Mouse (Mus musculus) hindbrain, embryonic 11.5 days (tissue): ENCODE measurements around the gene Clec16a. TPM values are rescaled to one million over a fixed set of nuclear protein-coding genes. Genes with fewer than 3 reads are reported as not detected.

Experiments
- ATAC-seq: fragments of 200-750 bp; cut with Nextera tagmentation; 2 replicates; pipeline ENCODE4 v1.8.0; 2017; ENCODE audit warnings: mild to moderate bottlenecking, moderate TSS enrichment, moderate library complexity; ENCODE audit not compliant: low FRiP score
- DNase-seq: peaks from one replicate; pipeline ENCODE4 v3.0.0-alpha.2; 2015; ENCODE audit warnings: low spot score
- H3K27ac ChIP-seq: fragments of 300-500 bp; sonication (generic); 2 replicates; pipeline ENCODE4 v1.5.1; 2014; ENCODE audit warnings: mild to moderate bottlenecking, low read depth, low read length
- H3K27me3 ChIP-seq: fragments of 300-500 bp; sonication (generic); 2 replicates; pipeline ENCODE4 v1.6.1; 2014; ENCODE audit warnings: mild to moderate bottlenecking, low read length, moderate library complexity, mixed read lengths; ENCODE audit not compliant: control insufficient read depth, insufficient read depth
- H3K36me3 ChIP-seq: fragments of 300-500 bp; sonication (generic); 2 replicates; pipeline ENCODE4 v1.6.1; 2014; ENCODE audit warnings: mild to moderate bottlenecking, low read length, moderate library complexity, mixed read lengths; ENCODE audit not compliant: control insufficient read depth, insufficient read depth
- H3K4me1 ChIP-seq: fragments of 300-500 bp; sonication (generic); replicated peaks from 2 replicates; pipeline ENCODE4 v1.6.1; 2014; ENCODE audit warnings: low read length, mixed read lengths; ENCODE audit not compliant: control insufficient read depth, insufficient read depth
- H3K4me2 ChIP-seq: fragments of 300-500 bp; sonication (generic); replicated peaks from 2 replicates; pipeline ENCODE4 v1.6.1; 2014; ENCODE audit warnings: mild to moderate bottlenecking, low read depth, low read length
- H3K4me3 ChIP-seq: fragments of 300-500 bp; sonication (generic); 2 replicates; pipeline ENCODE4 v1.5.1; 2014; ENCODE audit warnings: low read depth, low read length
- H3K9ac ChIP-seq: fragments of 300-500 bp; sonication (generic); 2 replicates; pipeline ENCODE4 v1.6.1; 2014; ENCODE audit warnings: low read depth, low read length
- H3K9me3 ChIP-seq: fragments of 300-500 bp; sonication (generic); 2 replicates; pipeline ENCODE4 v1.6.1; 2016; ENCODE audit warnings: low read length; ENCODE audit not compliant: control insufficient read depth
- WGBS: fragments of 180-500 bp; shearing (Covaris S2); extraction: QIAGEN DNeasy Blood & Tissue Kit; methylation state at CpG from one replicate; pipeline ENCODE4 v1.1.7; 2014; 5-methylcytosine and 5-hydroxymethylcytosine counted together
- polyA plus RNA-seq: library from polyadenylated mRNA; unstranded; fragments of >200 nt; fragmentation: Nextera tagmentation; extraction: Ambion mirVana; gene quantifications from 2 replicates; pipeline ENCODE4 v1.2.1, GENCODE M21; 2014

Clec16a gene
- polyA plus RNA-seq, 1 experiment from 2014 or later, result 55.7 TPM

DNA sequence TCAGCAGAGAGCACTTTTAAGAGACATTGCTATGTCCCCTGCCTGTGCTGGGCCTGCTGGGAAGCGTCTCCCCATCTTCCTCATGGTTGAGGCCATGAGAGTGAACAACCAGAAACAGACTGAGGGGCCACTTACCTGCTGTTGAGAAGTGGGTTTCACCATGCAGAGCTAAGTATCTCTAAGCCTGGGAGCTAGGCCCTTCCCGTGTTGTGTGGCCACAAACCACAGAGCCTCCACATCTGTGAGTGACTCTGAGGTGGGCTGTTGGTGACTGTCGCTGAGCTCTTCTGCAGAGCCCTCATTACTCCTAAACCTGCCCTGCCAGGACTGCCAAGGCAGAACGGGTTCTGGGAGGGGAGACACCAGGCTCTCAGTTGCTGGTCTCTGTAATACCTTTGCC, 185.8 kb downstream of the Clec16a start:
- ATAC-seq (no peak), DNase-seq (no peak)
- Histone ChIP-seq H3K36me3 (no peaks in the 10 kb centered on the region), H3K4me2 (no peak overlapping the region), H3K9ac (no peak overlapping the region), H3K9me3 (no peaks in the 10 kb centered on the region), H3K4me1 (no peaks in the 10 kb centered on the region), H3K4me3 (no peak overlapping the region), H3K27ac (no peak overlapping the region), H3K27me3 (no peaks in the 10 kb centered on the region)
- WGBS, result 82% methylated on average over 4 of the region's 4 CpGs

DNA sequence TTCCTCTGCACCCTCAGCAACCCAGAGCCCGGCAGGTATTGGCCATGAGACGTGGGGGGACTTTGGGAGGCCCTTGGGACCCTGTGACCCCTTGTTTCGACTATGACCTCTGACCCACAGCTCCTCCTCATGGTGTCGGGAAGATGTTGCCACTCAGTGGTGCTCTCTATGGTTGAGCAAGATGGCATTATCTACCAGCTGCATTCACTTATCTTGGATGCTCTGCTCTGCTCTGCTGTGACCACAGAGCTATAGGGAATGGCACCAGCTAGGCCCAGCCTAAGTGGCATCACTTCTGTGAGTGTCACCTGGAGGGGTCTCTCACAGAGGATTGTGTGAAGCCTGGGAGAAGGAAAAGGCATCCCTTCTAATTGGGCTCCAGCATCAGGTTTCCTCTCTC, 186.6 kb downstream of the Clec16a start:
- no peak overlapping the region for H3K27ac ChIP-seq
- H3K4me3 ChIP-seq, result no peak overlapping the region
- no peak overlapping the region for H3K4me2 ChIP-seq
- H3K4me1 ChIP-seq, result no peaks in the 10 kb centered on the region
- no peaks in the 10 kb centered on the region for H3K9me3 ChIP-seq
- H3K36me3 ChIP-seq, result no peaks in the 10 kb centered on the region
- H3K9ac ChIP-seq, result no peak overlapping the region
- DNase-seq (no peak), ATAC-seq (no peak)
- WGBS, result 76% methylated on average over 4 of the region's 4 CpGs
- H3K27me3 ChIP-seq, result no peaks in the 10 kb centered on the region

DNA sequence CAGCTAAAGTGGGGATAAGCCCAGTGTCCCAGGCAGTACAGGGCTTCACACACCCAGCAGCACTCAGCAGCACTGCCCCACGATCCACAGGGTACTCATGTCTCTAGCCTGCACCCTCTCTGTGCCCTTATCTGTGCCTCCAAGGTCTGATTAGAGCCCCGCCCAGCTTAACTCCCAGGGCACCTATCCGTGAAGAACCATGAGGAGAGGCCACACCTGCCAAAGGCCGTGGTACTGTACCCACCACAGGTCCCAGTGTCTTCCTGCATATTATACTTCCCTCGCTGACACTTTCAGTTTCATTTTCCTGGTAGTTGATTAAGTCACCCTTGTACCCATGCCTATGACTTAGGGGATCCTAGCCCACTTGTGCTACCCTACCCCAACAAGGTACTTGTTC, 187.3 kb downstream of the Clec16a start:
- no peaks in the 10 kb centered on the region for H3K36me3 ChIP-seq
- no peak overlapping the region for H3K4me2 ChIP-seq
- H3K9ac ChIP-seq, result no peak overlapping the region
- H3K4me3 ChIP-seq, result no peak overlapping the region
- no peak for ATAC-seq
- no peaks in the 10 kb centered on the region for H3K9me3 ChIP-seq
- H3K4me1 ChIP-seq, result no peaks in the 10 kb centered on the region
- no peak for DNase-seq
- 82% methylated on average over 5 of the region's 5 CpGs for WGBS
- no peaks in the 10 kb centered on the region for H3K27me3 ChIP-seq
- H3K27ac ChIP-seq, result no peak overlapping the region

DNA sequence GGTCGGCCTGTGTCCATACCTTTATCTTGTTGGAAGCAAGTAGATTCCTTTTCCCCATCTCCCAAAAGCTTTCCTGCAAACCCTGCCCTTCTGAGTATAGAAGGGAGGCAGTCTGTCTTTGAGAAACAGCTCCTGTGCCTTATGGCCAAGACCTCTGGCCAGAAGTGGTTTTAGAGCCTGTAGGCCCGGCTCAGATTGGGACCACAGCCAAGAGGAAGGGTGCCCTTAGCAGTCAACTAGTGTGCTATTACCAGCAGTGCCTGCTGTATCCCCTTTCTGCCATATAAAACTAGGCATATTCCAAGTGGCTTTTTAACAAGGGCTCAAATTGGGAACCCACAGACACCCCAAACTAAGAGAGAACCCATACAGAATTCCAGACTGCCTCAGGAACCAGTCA, 190.6 kb downstream of the Clec16a start:
- DNase-seq, result no peak
- Histone ChIP-seq H3K27ac (no peak overlapping the region), H3K4me3 (no peak overlapping the region), H3K36me3 (no peaks in the 10 kb centered on the region), H3K4me1 (no peaks in the 10 kb centered on the region), H3K27me3 (no peaks in the 10 kb centered on the region), H3K9me3 (no peaks in the 10 kb centered on the region), H3K4me2 (no peak overlapping the region), H3K9ac (no peak overlapping the region)
- 84% methylated on average over 2 of the region's 2 CpGs for WGBS
- ATAC-seq, result no peak

DNA sequence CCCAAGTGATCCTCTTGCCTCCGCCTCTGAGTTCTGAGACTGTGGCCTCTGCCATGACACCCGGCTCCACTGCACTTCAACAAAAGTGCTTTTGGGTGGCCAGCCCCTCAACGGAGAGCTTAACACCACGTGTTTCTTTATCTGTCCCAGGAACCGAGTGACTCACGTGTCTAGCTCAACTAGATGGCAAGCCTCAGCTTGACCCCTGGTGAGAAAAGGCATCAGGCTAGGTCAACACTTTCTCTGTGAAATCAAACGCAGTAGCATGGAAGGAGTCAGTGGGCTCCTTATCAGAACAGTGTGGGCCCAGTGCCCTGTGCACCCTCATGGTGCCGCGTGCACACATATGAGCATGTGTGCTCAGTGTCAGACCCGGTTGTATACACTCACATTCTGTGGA, 191.2 kb downstream of the Clec16a start:
- no peaks in the 10 kb centered on the region for H3K27me3 ChIP-seq
- no peak overlapping the region for H3K9ac ChIP-seq
- H3K4me2 ChIP-seq, result no peak overlapping the region
- no peaks in the 10 kb centered on the region for H3K9me3 ChIP-seq
- ATAC-seq (no peak), DNase-seq (no peak)
- no peak overlapping the region for H3K27ac ChIP-seq
- no peak overlapping the region for H3K4me3 ChIP-seq
- no peaks in the 10 kb centered on the region for H3K36me3 ChIP-seq
- WGBS, result 77% methylated on average over 10 of the region's 10 CpGs
- no peaks in the 10 kb centered on the region for H3K4me1 ChIP-seq

DNA sequence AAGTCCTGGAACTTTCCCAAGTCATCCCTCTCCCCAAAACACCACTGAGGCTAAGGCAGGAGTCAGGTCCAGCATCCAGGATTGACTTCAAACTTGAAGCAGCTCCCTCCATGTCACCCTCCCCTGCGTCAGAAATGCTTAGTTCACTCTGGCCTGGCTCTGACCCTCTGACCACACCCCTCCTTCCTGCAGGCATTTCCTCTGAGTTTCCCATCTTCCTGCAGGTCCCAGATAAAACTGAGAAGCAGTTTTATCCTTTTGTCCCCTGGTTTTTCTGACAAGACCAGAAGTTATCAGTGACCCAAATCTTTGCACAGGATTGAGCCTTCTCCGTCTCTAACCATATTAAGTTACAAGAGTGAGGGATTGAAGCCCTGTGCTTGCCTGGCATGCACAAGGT, 192.4 kb downstream of the Clec16a start:
- Histone ChIP-seq H3K9ac (no peak overlapping the region), H3K36me3 (no peaks in the 10 kb centered on the region), H3K27me3 (no peaks in the 10 kb centered on the region), H3K27ac (no peak overlapping the region), H3K9me3 (no peaks in the 10 kb centered on the region), H3K4me2 (no peak overlapping the region), H3K4me1 (no peaks in the 10 kb centered on the region), H3K4me3 (no peak overlapping the region)
- ATAC-seq (no peak), DNase-seq (no peak)
- 55% methylated on average over 2 of the region's 2 CpGs for WGBS

DNA sequence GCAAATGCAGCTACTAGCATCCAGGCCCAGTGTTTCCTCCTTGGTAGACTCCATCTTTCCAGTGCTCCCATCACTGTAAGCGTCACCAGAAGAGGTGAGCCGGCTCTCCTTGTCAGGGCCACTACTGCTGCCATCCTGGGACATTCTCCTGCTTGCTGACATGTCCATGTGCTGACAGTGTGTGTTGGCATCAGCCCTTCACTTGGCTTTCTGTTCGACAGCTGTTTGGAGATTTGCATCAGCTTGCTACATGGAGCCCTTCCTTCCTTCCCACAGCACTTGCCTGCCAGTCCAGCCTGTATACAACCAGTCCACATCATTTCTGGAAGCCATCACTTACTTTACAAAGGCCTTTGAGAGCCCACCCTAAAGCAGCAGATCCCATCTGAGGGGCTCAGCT, 193.7 kb downstream of the Clec16a start:
- H3K9me3 ChIP-seq, result no peaks in the 10 kb centered on the region
- no peak overlapping the region for H3K27ac ChIP-seq
- no peak overlapping the region for H3K4me2 ChIP-seq
- DNase-seq (no peak), ATAC-seq (no peak)
- H3K36me3 ChIP-seq, result no peaks in the 10 kb centered on the region
- H3K9ac ChIP-seq, result no peak overlapping the region
- 84% methylated on average over 3 of the region's 3 CpGs for WGBS
- no peaks in the 10 kb centered on the region for H3K27me3 ChIP-seq
- H3K4me3 ChIP-seq, result no peak overlapping the region
- no peaks in the 10 kb centered on the region for H3K4me1 ChIP-seq

DNA sequence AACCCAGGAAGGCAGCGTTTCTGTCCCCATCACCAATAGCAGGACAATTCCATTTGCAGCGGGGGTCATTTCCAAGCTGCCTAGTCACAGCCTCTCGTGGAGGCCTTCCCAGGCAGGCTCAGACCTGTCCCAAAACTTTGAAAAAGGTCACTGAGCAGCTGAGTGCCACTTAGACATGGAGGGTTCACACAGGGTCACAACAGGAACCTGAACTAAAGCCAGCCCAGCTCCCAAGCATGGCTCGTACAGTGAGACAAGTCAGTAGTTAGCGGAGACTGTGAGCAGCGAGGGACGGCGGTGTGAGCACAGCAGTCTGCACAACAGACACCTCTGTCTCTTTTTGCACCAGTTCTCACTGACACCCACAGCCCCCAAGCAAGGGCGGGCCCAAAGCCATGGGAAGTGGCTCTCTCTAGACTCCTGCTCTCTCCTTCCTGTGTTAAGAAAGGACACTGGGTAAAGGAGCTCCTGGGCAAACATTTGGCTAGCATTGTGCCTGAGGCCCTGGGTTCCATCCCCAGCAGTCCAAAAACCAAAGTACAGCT, 194.8 kb downstream of the Clec16a start:
- H3K36me3 ChIP-seq, result no peaks in the 10 kb centered on the region
- no peaks in the 10 kb centered on the region for H3K9me3 ChIP-seq
- no peak overlapping the region for H3K4me3 ChIP-seq
- no peaks in the 10 kb centered on the region for H3K4me1 ChIP-seq
- no peaks in the 10 kb centered on the region; the same call in 1 of the 2 replicates for H3K27me3 ChIP-seq
- H3K4me2 ChIP-seq, result no peak overlapping the region
- no peak overlapping the region for H3K27ac ChIP-seq
- ATAC-seq, result no peak
- DNase-seq, result no peak
- no peak overlapping the region for H3K9ac ChIP-seq
- WGBS, result 63% methylated on average over 9 of the region's 9 CpGs

DNA sequence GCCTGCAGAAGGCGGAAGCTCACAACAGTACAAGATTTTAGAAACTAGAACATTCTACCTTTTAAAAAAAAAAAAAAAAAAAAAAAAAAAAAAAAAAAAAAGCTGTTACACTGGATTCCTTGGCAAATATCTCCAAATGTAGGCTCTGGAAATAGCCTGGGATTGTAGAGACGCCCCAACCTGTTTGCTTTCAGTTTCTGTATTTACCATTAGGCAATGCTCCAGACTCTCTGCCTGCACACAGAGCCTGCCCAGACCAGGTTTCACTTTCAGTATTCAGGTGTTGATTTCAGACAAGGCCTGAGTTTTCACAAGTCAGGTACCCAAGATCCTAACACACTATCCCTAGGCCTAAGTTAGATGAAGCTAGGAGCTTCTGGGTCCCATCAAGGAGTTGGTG, 195.9 kb downstream of the Clec16a start:
- Histone ChIP-seq H3K9me3 (no peaks in the 10 kb centered on the region), H3K4me1 (no peaks in the 10 kb centered on the region), H3K27me3 (no peaks in the 10 kb centered on the region; the same call in 1 of the 2 replicates), H3K4me2 (no peak overlapping the region), H3K9ac (no peak overlapping the region), H3K36me3 (no peaks in the 10 kb centered on the region), H3K27ac (no peak overlapping the region), H3K4me3 (no peak overlapping the region)
- ATAC-seq (no peak), DNase-seq (no peak)
- 87% methylated on average over 2 of the region's 2 CpGs for WGBS
